Mouse (Mus musculus): ENCODE data around the gene Ube2g1.

DNA sequence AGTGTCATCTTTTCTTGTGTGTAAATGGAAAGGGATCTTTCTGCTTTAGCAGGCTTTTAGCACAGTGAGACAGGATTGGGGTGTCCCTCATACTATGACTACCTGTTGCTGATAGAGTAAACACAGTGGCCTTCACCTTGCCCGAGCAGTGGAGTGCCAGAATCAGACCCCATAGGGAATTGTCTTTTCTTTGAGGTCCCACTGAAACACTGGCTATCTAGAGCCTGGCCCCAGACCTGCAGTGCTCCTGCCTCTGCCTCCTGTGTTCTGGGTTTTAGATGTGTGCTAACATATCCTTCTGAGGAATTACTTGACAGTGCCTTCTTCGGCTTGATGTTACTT lies 128.4 kb downstream of the Ube2g1 start:
- TF ChIP-seq CTCF (IDR thresholded peaks at IDR 0.05; ENCODE audit: low read depth) (no peak), EP300 (IDR thresholded peaks at IDR 0.05; ENCODE audit: low read depth) (no peak)

Measured in liver, embryonic 14.5 days (tissue).